Mouse (Mus musculus): ENCODE results near the gene Pi4kb. TPM values are rescaled to one million over a fixed set of nuclear protein-coding genes. Genes with fewer than 3 reads are reported as not detected.
"Not testable (repeated sequence)": the region's sequence is repeated elsewhere in the genome, so short reads cannot be mapped to it uniquely, and the experiment has no call there.

The Pi4kb gene
- polyA plus RNA-seq, 2 experiments: 30.4 to 54.7 TPM

DNA sequence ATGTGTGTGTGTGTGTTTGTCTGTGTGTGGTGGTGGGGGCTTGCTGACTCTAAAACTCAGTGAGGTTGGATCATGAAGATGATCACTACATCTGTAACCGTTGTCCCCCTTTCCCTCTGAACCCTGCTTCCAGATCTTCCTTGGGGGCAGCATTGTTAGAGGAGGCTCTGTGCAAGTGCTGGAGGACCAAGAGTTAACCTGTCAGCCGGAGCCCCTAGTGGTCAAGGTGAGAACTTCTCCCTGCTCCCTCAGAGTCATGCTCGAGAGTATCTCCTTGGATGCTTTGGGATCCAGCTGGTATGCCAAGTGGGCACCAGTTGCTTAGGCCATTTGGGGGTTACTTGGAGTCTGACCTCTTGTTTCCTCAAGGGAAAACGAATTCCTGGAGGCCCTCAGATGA, 30.8 kb upstream of the Pi4kb start:
- H3K9ac ChIP-seq (ENCODE audit: low read depth, low read length, severe bottlenecking); H3K9me3 ChIP-seq (ENCODE audit: control insufficient read depth, low read length); H3K27ac ChIP-seq (replicated peaks; ENCODE audit: low read depth, low read length); H3K27me3 ChIP-seq (ENCODE audit: control insufficient read depth, insufficient read depth, low read length); H3K36me3 ChIP-seq (ENCODE audit: control insufficient read depth, insufficient read depth, low read length); DNase-seq (ENCODE audit: low spot score); ATAC-seq (ENCODE audit: low FRiP score, low read depth); H3K4me1 ChIP-seq (ENCODE audit: control insufficient read depth, insufficient read depth, low read length); H3K4me3 ChIP-seq (replicated peaks; ENCODE audit: low read length); H3K4me2 ChIP-seq (replicated peaks; ENCODE audit: low read depth, low read length, severe bottlenecking): not testable (repeated sequence)
- 44% methylated on average over 4 of the region's 4 CpGs for WGBS

- H3K4me1 ChIP-seq (ENCODE audit: control insufficient read depth, insufficient read depth, low read length): 0 out of 2 replicates have a peak, but pooled peaks cover 2% of the 10 kb centered on the region
- DNase-seq (ENCODE audit: low spot score) (no peak), ATAC-seq (ENCODE audit: low FRiP score, low read depth) (no peak)
- WGBS: 61% methylated on average over 3 of the region's 3 CpGs
- no peaks in the 10 kb centered on the region for H3K9me3 ChIP-seq (ENCODE audit: control insufficient read depth, low read length)
- no peak overlapping the region for H3K9ac ChIP-seq (ENCODE audit: low read depth, low read length, severe bottlenecking)
- no peak overlapping the region for H3K4me2 ChIP-seq (replicated peaks; ENCODE audit: low read depth, low read length, severe bottlenecking)
- no peak overlapping the region for H3K4me3 ChIP-seq (replicated peaks; ENCODE audit: low read length)
- no peaks in the 10 kb centered on the region for H3K36me3 ChIP-seq (ENCODE audit: control insufficient read depth, insufficient read depth, low read length)
- H3K27me3 ChIP-seq (ENCODE audit: control insufficient read depth, insufficient read depth, low read length): no peaks in the 10 kb centered on the region
- H3K27ac ChIP-seq (replicated peaks; ENCODE audit: low read depth, low read length): no peak overlapping the region
- no peak for TF ChIP-seq POLR2A (IDR thresholded peaks at IDR 0.05; ENCODE audit: borderline replicate concordance, extremely low read depth, insufficient read depth, insufficient read length)
These were observed 26.4 kb upstream of the Pi4kb start for GRCm38 (mm10) chr3:94948066-94948614.

- ATAC-seq (ENCODE audit: low FRiP score, low read depth): no peak
These were observed 24.9 kb upstream of the Pi4kb start for GRCm38 (mm10) chr3:94949645-94950044.

GRCm38 (mm10) chr3:94952806-94953205, 21.7 kb upstream of the Pi4kb start:
- no peaks in the 10 kb centered on the region for H3K27me3 ChIP-seq (ENCODE audit: control insufficient read depth, insufficient read depth, low read length)
- TF ChIP-seq POLR2A (IDR thresholded peaks at IDR 0.05; ENCODE audit: borderline replicate concordance, extremely low read depth, insufficient read depth, insufficient read length): no peak
- no peak for ATAC-seq (ENCODE audit: low FRiP score, low read depth)
- H3K9me3 ChIP-seq (ENCODE audit: control insufficient read depth, low read length): no peaks in the 10 kb centered on the region
- peaks cover 12% of the 10 kb centered on the region; the same call in 1 of the 2 replicates for H3K4me1 ChIP-seq (ENCODE audit: control insufficient read depth, insufficient read depth, low read length)
- WGBS: 34% methylated on average over 5 of the region's 5 CpGs
- peak overlapping the region; percentile 60 for H3K4me2 ChIP-seq (replicated peaks; ENCODE audit: low read depth, low read length, severe bottlenecking)
- DNase-seq (ENCODE audit: low spot score): peak; percentile 22
- H3K36me3 ChIP-seq (ENCODE audit: control insufficient read depth, insufficient read depth, low read length): peaks cover 27% of the 10 kb centered on the region
- H3K27ac ChIP-seq (replicated peaks; ENCODE audit: low read depth, low read length): peak overlapping the region; percentile 97; the same call in 1 of the 2 replicates
- no peak overlapping the region for H3K9ac ChIP-seq (ENCODE audit: low read depth, low read length, severe bottlenecking)
- peak overlapping the region; percentile 80 for H3K4me3 ChIP-seq (replicated peaks; ENCODE audit: low read length)

More at GRCm38 (mm10) chr3:94949645-94950044, 24.9 kb upstream of the Pi4kb start:
- Histone ChIP-seq H3K9me3 (ENCODE audit: control insufficient read depth, low read length) (no peaks in the 10 kb centered on the region), H3K36me3 (ENCODE audit: control insufficient read depth, insufficient read depth, low read length) (no peaks in the 10 kb centered on the region), H3K4me2 (replicated peaks; ENCODE audit: low read depth, low read length, severe bottlenecking) (no peak overlapping the region), H3K27ac (replicated peaks; ENCODE audit: low read depth, low read length) (no peak overlapping the region), H3K4me3 (replicated peaks; ENCODE audit: low read length) (no peak overlapping the region), H3K9ac (ENCODE audit: low read depth, low read length, severe bottlenecking) (no peak overlapping the region), H3K4me1 (ENCODE audit: control insufficient read depth, insufficient read depth, low read length) (0 out of 2 replicates have a peak, but pooled peaks cover 2% of the 10 kb centered on the region), H3K27me3 (ENCODE audit: control insufficient read depth, insufficient read depth, low read length) (no peaks in the 10 kb centered on the region)
- 79% methylated on average over 3 of the region's 3 CpGs for WGBS
- no peak for DNase-seq (ENCODE audit: low spot score)
- no peak for TF ChIP-seq POLR2A (IDR thresholded peaks at IDR 0.05; ENCODE audit: borderline replicate concordance, extremely low read depth, insufficient read depth, insufficient read length)

DNA sequence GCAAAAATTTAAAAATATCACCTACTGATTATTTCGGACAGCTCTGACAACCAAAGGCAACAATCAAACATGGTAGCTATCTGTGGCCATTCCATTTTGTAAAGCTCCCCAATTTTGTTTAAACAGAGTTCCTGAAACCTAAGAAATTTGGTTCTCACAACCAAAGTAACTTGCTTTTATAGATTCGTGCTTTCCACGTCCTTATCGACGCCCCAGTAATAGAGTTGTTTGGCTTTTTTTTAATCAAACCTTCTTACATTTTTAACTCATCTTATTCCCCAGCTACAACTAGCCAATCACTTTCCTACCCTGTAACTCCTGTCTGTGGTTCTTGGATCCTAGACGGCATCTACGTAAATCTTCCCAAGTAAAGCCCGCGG, 21.2 kb upstream of the Pi4kb start:
- Histone ChIP-seq H3K4me1 (ENCODE audit: control insufficient read depth, insufficient read depth, low read length) (peaks cover 12% of the 10 kb centered on the region; the same call in 1 of the 2 replicates), H3K27me3 (ENCODE audit: control insufficient read depth, insufficient read depth, low read length) (no peaks in the 10 kb centered on the region), H3K9ac (ENCODE audit: low read depth, low read length, severe bottlenecking) (peak overlapping the region; percentile 88), H3K36me3 (ENCODE audit: control insufficient read depth, insufficient read depth, low read length) (peaks cover 33% of the 10 kb centered on the region), H3K4me2 (replicated peaks; ENCODE audit: low read depth, low read length, severe bottlenecking) (peak overlapping the region; percentile 60), H3K9me3 (ENCODE audit: control insufficient read depth, low read length) (no peaks in the 10 kb centered on the region), H3K4me3 (replicated peaks; ENCODE audit: low read length) (peak overlapping the region; percentile 80), H3K27ac (replicated peaks; ENCODE audit: low read depth, low read length) (peak overlapping the region; percentile 97)
- 14% methylated on average over 9 of the region's 9 CpGs for WGBS
- ATAC-seq (ENCODE audit: low FRiP score, low read depth) (peak; percentile 35), DNase-seq (ENCODE audit: low spot score) (no peak)
- no peak for TF ChIP-seq POLR2A (IDR thresholded peaks at IDR 0.05; ENCODE audit: borderline replicate concordance, extremely low read depth, insufficient read depth, insufficient read length)

Data from limb, embryonic 14.5 days (tissue).